Mouse (Mus musculus): ENCODE measurements around the gene Upb1. TPM values are rescaled to one million over a fixed set of nuclear protein-coding genes. Genes with fewer than 3 reads are reported as not detected.
A peak's percentile ranks its signal among the peaks of the same experiment; 100 is the strongest.
"Not testable (repeated sequence)": the region's sequence is repeated elsewhere in the genome, so short reads cannot be mapped to it uniquely, and the experiment has no call there.

Gene Upb1
- polyA plus RNA-seq, 1 experiment from 2014 or later: 11.9 TPM

- H3K4me2 ChIP-seq (ENCODE audit: low read length): no peak overlapping the region
- H3K27me3 ChIP-seq (ENCODE audit: insufficient read depth, low read length): no peaks in the 10 kb centered on the region
- no peaks in the 10 kb centered on the region for H3K36me3 ChIP-seq (ENCODE audit: insufficient read depth, low read length)
- no peak overlapping the region for H3K4me3 ChIP-seq (replicated peaks; ENCODE audit: low read depth, low read length)
- no peaks in the 10 kb centered on the region for H3K9me3 ChIP-seq (replicated peaks; ENCODE audit: low read length)
- WGBS: 87% methylated on average over 8 of the region's 8 CpGs
- no peak for ATAC-seq (replicated peaks; ENCODE audit: low FRiP score, low read depth)
- no peaks in the 10 kb centered on the region; the same call in none of the 2 replicates for H3K4me1 ChIP-seq (replicated peaks; ENCODE audit: insufficient read depth, low read length)
- no peak for DNase-seq (ENCODE audit: low spot score)
- no peak for TF ChIP-seq CTCF (IDR thresholded peaks at IDR 0.05; ENCODE audit: low read depth)
- no peak overlapping the region for H3K27ac ChIP-seq
- no peak overlapping the region for H3K9ac ChIP-seq (ENCODE audit: low read depth, low read length)
Measured at GRCm38 (mm10) chr10:75450331-75450730, 49.4 kb downstream of the Upb1 start.

- no peak overlapping the region for H3K4me3 ChIP-seq (replicated peaks; ENCODE audit: low read depth, low read length)
- peak overlapping the region; percentile 62; the same call in 1 of the 2 replicates for H3K27ac ChIP-seq
- no peak overlapping the region for H3K9ac ChIP-seq (ENCODE audit: low read depth, low read length)
- H3K27me3 ChIP-seq (ENCODE audit: insufficient read depth, low read length): no peaks in the 10 kb centered on the region
- no peaks in the 10 kb centered on the region for H3K36me3 ChIP-seq (ENCODE audit: insufficient read depth, low read length)
- TF ChIP-seq CTCF (IDR thresholded peaks at IDR 0.05; ENCODE audit: low read depth): no peak
- peak; percentile 91 for DNase-seq (ENCODE audit: low spot score)
- peak; percentile 67 for ATAC-seq (replicated peaks; ENCODE audit: low FRiP score, low read depth)
- no peaks in the 10 kb centered on the region; the same call in 1 of the 2 replicates for H3K4me1 ChIP-seq (replicated peaks; ENCODE audit: insufficient read depth, low read length)
- no peak overlapping the region for H3K4me2 ChIP-seq (ENCODE audit: low read length)
- WGBS: 45% methylated on average over 10 of the region's 10 CpGs
- no peaks in the 10 kb centered on the region for H3K9me3 ChIP-seq (replicated peaks; ENCODE audit: low read length)
Measured at GRCm38 (mm10) chr10:75451036-75451786, 50.3 kb downstream of the Upb1 start.

DNA sequence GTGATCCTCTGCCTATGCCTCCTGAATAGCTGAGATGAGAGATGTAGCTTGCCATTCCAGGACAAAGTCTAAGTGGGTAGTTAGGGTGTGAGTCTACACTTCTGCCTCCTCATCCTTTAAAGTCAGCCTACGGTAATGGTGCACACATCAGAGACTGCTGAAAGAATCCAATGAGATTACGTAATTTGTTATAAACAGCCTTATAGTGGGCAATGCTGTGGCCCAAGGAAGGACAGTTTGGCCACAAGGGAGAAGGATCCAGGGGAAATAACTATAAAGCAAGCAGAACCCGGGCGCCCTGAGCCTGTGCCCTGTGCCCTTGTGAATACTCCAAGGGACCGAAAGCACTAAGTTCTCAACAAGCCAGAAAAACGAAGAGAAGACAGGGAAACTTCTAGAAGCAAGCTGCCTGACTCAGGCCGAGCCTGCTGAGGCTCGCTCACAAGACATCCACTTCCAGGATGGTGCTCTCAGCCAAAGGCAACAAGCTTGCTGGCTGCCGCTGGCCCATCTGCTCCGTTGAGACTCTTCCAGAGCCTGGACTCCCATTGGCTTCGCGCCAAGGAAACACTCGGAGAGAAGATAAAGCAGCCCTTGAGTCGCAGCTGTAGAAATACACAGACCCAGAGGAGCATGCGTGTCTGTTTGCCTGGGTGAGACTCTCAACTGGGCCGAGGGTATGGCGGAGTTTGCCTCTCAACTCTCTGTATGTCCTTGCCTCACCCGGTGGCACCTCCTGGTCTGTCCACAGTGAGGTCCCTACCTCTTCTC lies 55.3 kb downstream of the Upb1 start:
- H3K4me3 ChIP-seq (replicated peaks; ENCODE audit: low read depth, low read length); H3K9me3 ChIP-seq (replicated peaks; ENCODE audit: low read length); H3K4me1 ChIP-seq (replicated peaks; ENCODE audit: insufficient read depth, low read length); H3K27me3 ChIP-seq (ENCODE audit: insufficient read depth, low read length); ATAC-seq (replicated peaks; ENCODE audit: low FRiP score, low read depth); H3K36me3 ChIP-seq (ENCODE audit: insufficient read depth, low read length); H3K9ac ChIP-seq (ENCODE audit: low read depth, low read length); H3K4me2 ChIP-seq (ENCODE audit: low read length); DNase-seq (ENCODE audit: low spot score): not testable (repeated sequence)
- 59% methylated on average over 11 of the region's 18 CpGs for WGBS
- H3K27ac ChIP-seq: peak overlapping the region; percentile 28; the same call in 1 of the 2 replicates

DNA sequence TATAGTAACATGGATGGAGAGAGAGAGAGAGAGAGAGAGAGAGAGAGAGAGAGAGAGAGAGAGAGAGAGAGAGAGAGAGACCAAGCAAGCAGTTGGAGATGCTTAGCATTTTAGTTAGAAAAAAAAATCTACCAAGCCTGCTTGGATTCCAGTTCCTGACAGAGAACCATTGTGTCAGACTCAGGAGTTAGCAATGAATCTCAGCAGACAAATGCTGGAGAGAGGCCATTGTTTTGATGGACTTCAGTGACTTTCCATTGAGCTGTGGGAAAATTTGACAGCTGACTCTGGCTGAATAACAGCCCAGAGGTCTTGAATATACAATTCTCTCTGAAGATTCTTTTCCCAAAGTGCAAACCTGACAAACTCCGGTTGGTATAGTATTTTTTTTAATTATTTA lies 56.9 kb downstream of the Upb1 start:
- no peaks in the 10 kb centered on the region for H3K27me3 ChIP-seq (ENCODE audit: insufficient read depth, low read length)
- H3K36me3 ChIP-seq (ENCODE audit: insufficient read depth, low read length): no peaks in the 10 kb centered on the region
- no peak for DNase-seq (ENCODE audit: low spot score)
- no peak overlapping the region for H3K27ac ChIP-seq
- no peak overlapping the region for H3K4me3 ChIP-seq (replicated peaks; ENCODE audit: low read depth, low read length)
- ATAC-seq (replicated peaks; ENCODE audit: low FRiP score, low read depth): no peak
- WGBS: 34% methylated on average over 1 of the region's 1 CpGs
- no peaks in the 10 kb centered on the region for H3K9me3 ChIP-seq (replicated peaks; ENCODE audit: low read length)
- H3K9ac ChIP-seq (ENCODE audit: low read depth, low read length): no peak overlapping the region
- no peaks in the 10 kb centered on the region for H3K4me1 ChIP-seq (replicated peaks; ENCODE audit: insufficient read depth, low read length)
- H3K4me2 ChIP-seq (ENCODE audit: low read length): no peak overlapping the region
- TF ChIP-seq CTCF (IDR thresholded peaks at IDR 0.05; ENCODE audit: low read depth): no peak

DNA sequence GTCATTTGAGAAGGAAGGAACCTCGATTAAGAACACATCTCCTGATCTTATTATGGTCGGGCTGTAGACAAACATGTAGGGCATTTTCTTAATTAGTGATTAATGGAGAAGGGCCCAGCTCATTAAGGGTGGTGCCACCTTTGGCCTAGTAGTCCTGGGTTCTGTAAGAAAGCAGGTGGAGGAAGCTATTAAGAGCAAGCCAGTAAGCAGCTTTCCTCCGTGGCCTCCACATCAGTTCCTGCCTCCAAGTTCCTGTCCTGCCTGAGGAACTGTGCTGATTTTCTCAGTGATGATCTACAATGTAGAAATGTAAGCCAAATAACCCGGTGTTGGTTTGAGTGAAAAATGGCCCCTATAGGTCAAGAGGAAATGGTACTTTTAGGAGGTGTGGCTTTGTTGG lies 57.4 kb downstream of the Upb1 start:
- Histone ChIP-seq H3K9ac (ENCODE audit: low read depth, low read length) (no peak overlapping the region), H3K4me3 (replicated peaks; ENCODE audit: low read depth, low read length) (no peak overlapping the region), H3K4me2 (ENCODE audit: low read length) (no peak overlapping the region), H3K27me3 (ENCODE audit: insufficient read depth, low read length) (no peaks in the 10 kb centered on the region), H3K36me3 (ENCODE audit: insufficient read depth, low read length) (no peaks in the 10 kb centered on the region), H3K27ac (no peak overlapping the region), H3K4me1 (replicated peaks; ENCODE audit: insufficient read depth, low read length) (no peaks in the 10 kb centered on the region), H3K9me3 (replicated peaks; ENCODE audit: low read length) (no peaks in the 10 kb centered on the region)
- no peak for TF ChIP-seq CTCF (IDR thresholded peaks at IDR 0.05; ENCODE audit: low read depth)
- no peak for DNase-seq (ENCODE audit: low spot score)
- no peak for ATAC-seq (replicated peaks; ENCODE audit: low FRiP score, low read depth)
- WGBS: 56% methylated on average over 4 of the region's 4 CpGs

DNA sequence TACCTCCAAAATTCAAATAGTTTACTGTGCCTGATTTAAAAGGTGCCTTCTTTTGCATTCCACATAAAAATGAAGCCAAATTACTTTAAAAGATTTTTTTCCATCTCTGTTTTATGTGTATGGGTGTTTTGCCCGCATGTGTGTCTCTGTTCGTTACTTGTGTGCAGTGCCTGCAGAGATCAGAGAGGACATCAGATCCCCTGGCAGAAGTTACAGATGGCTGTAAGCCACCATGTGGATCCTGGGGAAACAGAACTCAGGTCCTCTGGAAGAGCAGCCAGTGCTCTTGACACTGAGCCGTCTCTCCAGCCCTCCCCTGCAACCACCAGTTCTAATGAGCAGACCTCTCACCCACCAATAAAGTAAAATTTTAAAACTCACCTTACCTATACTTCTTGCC lies 61.8 kb downstream of the Upb1 start:
- Histone ChIP-seq H3K4me3 (replicated peaks; ENCODE audit: low read depth, low read length) (no peak overlapping the region), H3K9ac (ENCODE audit: low read depth, low read length) (no peak overlapping the region), H3K9me3 (replicated peaks; ENCODE audit: low read length) (no peaks in the 10 kb centered on the region), H3K27ac (no peak overlapping the region), H3K36me3 (ENCODE audit: insufficient read depth, low read length) (no peaks in the 10 kb centered on the region), H3K4me2 (ENCODE audit: low read length) (no peak overlapping the region), H3K4me1 (replicated peaks; ENCODE audit: insufficient read depth, low read length) (peaks cover 8% of the 10 kb centered on the region; the same call in 1 of the 2 replicates), H3K27me3 (ENCODE audit: insufficient read depth, low read length) (no peaks in the 10 kb centered on the region)
- no peak for TF ChIP-seq CTCF (IDR thresholded peaks at IDR 0.05; ENCODE audit: low read depth)
- WGBS: 82% methylated on average over 3 of the region's 3 CpGs
- ATAC-seq (replicated peaks; ENCODE audit: low FRiP score, low read depth) (no peak), DNase-seq (ENCODE audit: low spot score) (no peak)
